Mouse (Mus musculus): ENCODE results near the gene Gm44511.

- no peak for TF ChIP-seq MYC (IDR thresholded peaks at IDR 0.05; ENCODE audit: low read depth, low read length)
- no peak for TF ChIP-seq NELFE (IDR thresholded peaks at IDR 0.05; ENCODE audit: low read depth, low read length)
- no peak for TF ChIP-seq POLR2A (IDR thresholded peaks at IDR 0.05; ENCODE audit: control insufficient read depth in 1 of 2, insufficient read depth in 1 of 2, low read depth in 1 of 2, low read length in 2 of 2, poor library complexity in 1 of 2)
- TF ChIP-seq USF1 (IDR thresholded peaks at IDR 0.05; ENCODE audit: low read depth, low read length) = no peak
- no peak for TF ChIP-seq SMC3 (IDR thresholded peaks at IDR 0.05; ENCODE audit: low read depth, low read length)
- TF ChIP-seq POLR2AphosphoS5 (IDR thresholded peaks at IDR 0.05; ENCODE audit: borderline replicate concordance, low read depth, low read length) = no peak
- no peak for TF ChIP-seq GABPA (IDR thresholded peaks at IDR 0.05; ENCODE audit: low read depth, low read length)
- no peak for TF ChIP-seq ELF1 (IDR thresholded peaks at IDR 0.05; ENCODE audit: low read depth, low read length)
- TF ChIP-seq EP300 (IDR thresholded peaks at IDR 0.05; ENCODE audit: low read depth in 1 of 2, low read length in 2 of 2) = no peak
- no peak for TF ChIP-seq MEF2A (IDR thresholded peaks at IDR 0.05; ENCODE audit: extremely low read depth, insufficient replicate concordance, low read depth, low read length, poor library complexity, severe bottlenecking)
- TF ChIP-seq GATA1 (IDR thresholded peaks at IDR 0.05; ENCODE audit: low read depth, low read length) = no peak
- no peak for TF ChIP-seq CTCF (IDR thresholded peaks at IDR 0.05 in 2 of 3, conservative IDR thresholded peaks at IDR 0.05 in 1 of 3; ENCODE audit: control insufficient read depth in 1 of 3, insufficient read depth in 1 of 3, low read depth in 2 of 3, low read length in 3 of 3, poor library complexity in 1 of 3, severe bottlenecking in 1 of 3)
- no peak for TF ChIP-seq MXI1 (IDR thresholded peaks at IDR 0.05; ENCODE audit: low read depth, low read length)
Measured at GRCm38 (mm10) chr6:128851151-128851550, 25.0 kb upstream of the Gm44511 start.
